Mouse (Mus musculus) small intestine, adult 2 months (tissue): Measurements from ENCODE around the gene Lgals3bp. TPM values are rescaled to one million over a fixed set of nuclear protein-coding genes. Genes with fewer than 3 reads are reported as not detected.
A peak's percentile ranks its signal among the peaks of the same experiment; 100 is the strongest.

Experiments used
- H3K27ac ChIP-seq: fragments of 200-500 bp; 2 replicates; pipeline ENCODE4 v1.5.1; 2012; ENCODE audit warnings: low read depth, low read length, control low read depth, inconsistent platforms; ENCODE audit not compliant: insufficient read depth
- H3K27me3 ChIP-seq: fragments of 200-500 bp; 2 replicates; pipeline ENCODE4 v1.6.1; 2012; ENCODE audit warnings: mild to moderate bottlenecking, moderate library complexity, low read length, inconsistent platforms; ENCODE audit not compliant: control insufficient read depth, insufficient read depth
- H3K36me3 ChIP-seq: fragments of 200-500 bp; 2 replicates; pipeline ENCODE4 v1.6.1; 2012; ENCODE audit warnings: mild to moderate bottlenecking, low read length, control low read depth, inconsistent platforms; ENCODE audit not compliant: control insufficient read depth, insufficient read depth
- H3K4me1 ChIP-seq: fragments of 200-500 bp; 2 replicates; pipeline ENCODE4 v1.6.1; 2012; ENCODE audit warnings: low read length, inconsistent platforms, mixed read lengths; ENCODE audit not compliant: control insufficient read depth, insufficient read depth, insufficient read length
- H3K4me3 ChIP-seq: fragments of 200-500 bp; 2 replicates; pipeline ENCODE4 v1.5.1; 2012; ENCODE audit warnings: low read depth, mild to moderate bottlenecking, control low read depth, inconsistent platforms, low read length, moderate library complexity
- CTCF ChIP-seq: fragments of 200-500 bp; IDR thresholded peaks from 2 replicates; pipeline ENCODE4 v1.5.1; 2012; ENCODE audit warnings: low read depth, mild to moderate bottlenecking, control low read depth, inconsistent platforms, low read length, moderate library complexity, mixed read lengths; ENCODE audit not compliant: insufficient replicate concordance, insufficient read length; ENCODE audit errors: extremely low read depth
- POLR2A ChIP-seq: fragments of 200-500 bp; IDR thresholded peaks from 2 replicates; pipeline ENCODE4 v1.6.1; 2012; ENCODE audit warnings: low read depth, mild to moderate bottlenecking, control low read depth, inconsistent platforms, low read length, moderate library complexity
- WGBS: fragments of 180-500 bp; shearing (Covaris S2); methylation state at CpG from one replicate; pipeline ENCODE4 v1.1.7; 2018; 5-methylcytosine and 5-hydroxymethylcytosine counted together
- polyA plus RNA-seq: library from polyadenylated mRNA; depleted of rRNA; stranded (reverse); fragments of >200 nt; gene quantifications from 2 replicates; pipeline ENCODE4 v1.2.3, GENCODE M21; 2012; rRNA removed

The Lgals3bp gene
- 372 and 739 TPM in 2 replicates for polyA plus RNA-seq

DNA sequence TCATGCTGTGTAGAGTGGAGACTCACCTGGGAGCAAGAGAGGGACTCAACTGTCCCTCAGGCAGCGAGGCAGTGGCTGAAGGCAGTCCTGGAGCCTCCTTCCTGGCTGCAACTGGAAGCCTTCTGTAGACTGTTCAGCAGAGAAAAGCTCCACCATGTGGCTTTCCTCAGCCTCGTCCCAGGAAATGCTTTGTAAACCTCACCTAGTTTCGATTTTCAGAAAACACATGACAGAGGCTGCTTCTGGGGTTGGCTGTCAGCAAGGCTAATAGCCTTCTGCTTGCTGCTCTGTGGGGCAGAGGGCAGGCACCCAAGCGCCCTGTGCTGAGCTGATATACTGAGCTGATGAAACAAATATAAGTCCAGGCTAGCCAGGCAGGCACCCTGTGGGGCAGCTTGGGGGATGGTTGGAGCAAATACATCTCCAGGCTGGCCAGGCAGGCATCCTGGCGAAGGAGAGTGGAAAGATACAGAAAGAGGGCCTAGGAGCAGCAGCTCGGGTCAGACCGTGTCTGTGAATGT is at the start of gene Lgals3bp:
TSS of gene Lgals3bp (minus strand) at position 333 of the 521 bp plus-strand sequence.
- peak within 1 kb of the TSS; percentile 66 for H3K4me3 ChIP-seq
- H3K36me3 ChIP-seq: peaks cover 42% of the 10 kb centered on the region
- no peaks in the 10 kb centered on the region for H3K27me3 ChIP-seq
- peak within 1 kb of the TSS; percentile 98 for H3K27ac ChIP-seq
- peaks cover 20% of the 10 kb centered on the region; the same call in 1 of the 2 replicates for H3K4me1 ChIP-seq
- whole genome bisulfite sequencing: 1% methylated on average over 7 of the region's 7 CpGs
- TF ChIP-seq CTCF: no peak
- peak; percentile 90 for TF ChIP-seq POLR2A

- peaks cover 2% of the 10 kb centered on the region for H3K4me1 ChIP-seq
- TF ChIP-seq POLR2A: no peak
- no peak overlapping the region for H3K4me3 ChIP-seq
- no peaks in the 10 kb centered on the region for H3K27me3 ChIP-seq
- H3K36me3 ChIP-seq: no peaks in the 10 kb centered on the region
- WGBS: 47% methylated on average over 6 of the region's 6 CpGs
- no peak overlapping the region for H3K27ac ChIP-seq
Observed at GRCm38 (mm10) chr11:118451211-118451610, 49.3 kb upstream of the Lgals3bp start.

GRCm38 (mm10) chr11:118448385-118448784 is 46.5 kb upstream of the Lgals3bp start:
- H3K27me3 ChIP-seq: no peaks in the 10 kb centered on the region
- peaks cover 2% of the 10 kb centered on the region for H3K4me1 ChIP-seq
- H3K4me3 ChIP-seq: no peak overlapping the region
- H3K36me3 ChIP-seq: no peaks in the 10 kb centered on the region
- H3K27ac ChIP-seq: no peak overlapping the region
- TF ChIP-seq POLR2A (no peak), CTCF (no peak)
- 75% methylated on average over 8 of the region's 8 CpGs for WGBS

DNA sequence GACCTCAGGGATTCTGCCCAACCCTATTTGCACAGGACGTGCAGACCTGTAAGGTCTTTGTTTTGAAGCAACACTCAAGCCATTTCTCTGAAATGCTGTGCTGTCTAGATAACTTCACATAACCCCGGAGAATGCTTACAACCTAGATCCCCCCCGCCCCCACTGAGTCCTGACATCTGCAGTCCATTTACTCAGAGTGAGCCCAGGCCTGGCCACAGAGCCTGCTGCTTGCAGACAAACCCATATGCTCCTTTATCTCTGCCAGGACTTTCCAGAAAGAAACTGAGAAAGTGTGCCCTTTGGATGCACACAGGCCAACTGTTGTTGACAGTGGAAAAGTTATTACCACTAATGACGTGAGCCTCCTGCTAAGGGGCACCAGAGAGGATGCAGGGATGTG is 45.5 kb upstream of the Lgals3bp start:
- WGBS: 66% methylated on average over 4 of the region's 4 CpGs
- Histone ChIP-seq H3K4me1 (peaks cover 8% of the 10 kb centered on the region), H3K27me3 (no peaks in the 10 kb centered on the region), H3K4me3 (no peak overlapping the region), H3K36me3 (no peaks in the 10 kb centered on the region), H3K27ac (no peak overlapping the region)
- TF ChIP-seq CTCF (no peak), POLR2A (no peak)

GRCm38 (mm10) chr11:118445843-118446242 is 44.0 kb upstream of the Lgals3bp start:
- WGBS: 4% methylated on average over 3 of the region's 3 CpGs
- peaks cover 7% of the 10 kb centered on the region for H3K4me1 ChIP-seq
- no peaks in the 10 kb centered on the region for H3K36me3 ChIP-seq
- no peak overlapping the region for H3K27ac ChIP-seq
- H3K27me3 ChIP-seq: no peaks in the 10 kb centered on the region
- TF ChIP-seq POLR2A (no peak), CTCF (peak; percentile 96)
- no peak overlapping the region for H3K4me3 ChIP-seq

- no peaks in the 10 kb centered on the region for H3K36me3 ChIP-seq
- peak; percentile 96 for TF ChIP-seq CTCF
- no peak for TF ChIP-seq POLR2A
- no peaks in the 10 kb centered on the region for H3K27me3 ChIP-seq
- WGBS: 31% methylated on average over 11 of the region's 11 CpGs
- no peak overlapping the region for H3K4me3 ChIP-seq
- peaks cover 10% of the 10 kb centered on the region for H3K4me1 ChIP-seq
- no peak overlapping the region for H3K27ac ChIP-seq
Observed at GRCm38 (mm10) chr11:118443201-118443970, 41.5 kb upstream of the Lgals3bp start.

DNA sequence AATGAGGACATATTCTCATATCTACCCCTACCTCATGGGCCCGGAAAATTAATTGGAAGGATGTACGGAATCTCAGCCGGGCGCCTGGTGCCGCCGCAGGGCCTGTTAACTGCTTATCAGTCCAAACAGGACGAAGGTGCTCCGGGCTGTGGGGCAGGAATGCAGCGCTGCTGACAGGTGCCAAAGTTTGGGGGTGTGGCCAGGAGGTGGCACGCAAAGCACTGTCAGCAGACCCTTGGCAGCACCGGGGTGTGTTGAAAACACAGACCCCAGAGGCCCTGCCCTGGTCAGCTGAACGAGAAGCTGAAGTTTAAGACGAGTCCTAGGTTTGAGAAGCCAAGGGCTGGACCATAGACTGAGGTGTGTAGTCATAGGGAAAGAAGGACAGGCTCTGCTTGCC is 40.8 kb upstream of the Lgals3bp start:
- TF ChIP-seq CTCF: no peak
- TF ChIP-seq POLR2A: no peak
- Histone ChIP-seq H3K36me3 (no peaks in the 10 kb centered on the region), H3K27ac (no peak overlapping the region), H3K4me3 (no peak overlapping the region), H3K27me3 (no peaks in the 10 kb centered on the region), H3K4me1 (peaks cover 10% of the 10 kb centered on the region)
- WGBS: 34% methylated on average over 13 of the region's 13 CpGs
